Mouse (Mus musculus): ENCODE measurements at regions not wholly inside any gene's neighbourhood (a gene's known extent, or its start where the extent isn't known, plus 50 kb on each side); places are given as distances from the start of the nearest gene placed in this dataset.
"Not testable (repeated sequence)": the region's sequence is repeated elsewhere in the genome, so short reads cannot be mapped to it uniquely, and the experiment has no call there.

DNA sequence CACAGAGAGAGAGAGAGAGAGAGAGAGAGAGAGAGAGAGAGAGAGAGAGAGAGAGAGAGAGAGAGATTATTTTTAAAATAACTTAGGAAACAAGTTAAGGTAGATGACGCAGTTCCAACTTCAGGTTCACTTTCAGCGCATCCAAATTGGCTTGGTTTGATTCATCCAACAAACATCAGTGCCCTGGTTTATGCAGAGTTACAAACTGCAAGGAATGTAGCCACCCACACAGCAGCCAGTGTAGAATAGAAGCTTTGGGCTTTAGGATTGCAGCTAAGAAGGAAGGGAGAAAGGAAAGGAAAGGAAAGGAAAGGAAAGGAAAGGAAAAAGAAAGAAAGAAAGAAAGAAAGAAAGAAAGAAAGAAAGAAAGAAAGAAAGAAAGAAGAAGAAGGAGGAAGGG is 56.9 kb upstream of the Akap13 start:
- TF ChIP-seq CTCF (conservative IDR thresholded peaks at IDR 0.05; ENCODE audit: low read length); POU5F1 (IDR thresholded peaks at IDR 0.05; ENCODE audit: borderline replicate concordance, low read length): not testable (repeated sequence)

All from E14TG2a.4 (cell line).